In genomic region chr7:25248846-25249313, GRCm38 (mm10) we compare ENCODE assay signal across 8 mouse cellular contexts. TPM values are rescaled to one million over a fixed set of nuclear protein-coding genes. Genes with fewer than 3 reads are reported as not detected.
DNase-seq lines count a peak whose midpoint lies in the region; ATAC-seq lines count a peak whose summit lies in the region.

No protein-coding gene starts in this region.

- H3K9ac ChIP-seq in hindbrain, embryonic 15.5 days, result peak overlapping the region; percentile 62

- peak overlapping the region; percentile 78 for H3K4me3 ChIP-seq in hindbrain, embryonic 15.5 days

- DNase-seq in adrenal gland, postnatal 14 days, result peak; percentile 56
- no peak for DNase-seq in adrenal gland, postnatal 4 days (ENCODE audit: low spot score in 2 of 2)
- DNase-seq in right cerebral cortex, postnatal 25 days, result peak; percentile 49
- no peak for DNase-seq in right cerebral cortex, postnatal 36 days (ENCODE audit: low spot score in 2 of 2)
- no peak for DNase-seq in thymus, postnatal 25 days

- H3K36me3 ChIP-seq in hindbrain, embryonic 15.5 days, result no peaks in the 10 kb centered on the region

- peaks cover 59% of the 10 kb centered on the region for H3K4me1 ChIP-seq in hindbrain, embryonic 15.5 days (replicated peaks)

- peak overlapping the region; percentile 84 for H3K27ac ChIP-seq in hindbrain, embryonic 15.5 days (replicated peaks)

- H3K4me2 ChIP-seq in hindbrain, embryonic 15.5 days, result peak overlapping the region; percentile 99

- H3K9me3 ChIP-seq in hindbrain, embryonic 15.5 days, result no peaks in the 10 kb centered on the region

- ATAC-seq in hindbrain, embryonic 15.5 days (ENCODE audit: low FRiP score, low read depth), result no peak; the same call in 1 of the 2 replicates
- ATAC-seq in megakaryocyte-erythroid progenitor cell, adult 5-6 weeks (replicated peaks; ENCODE audit: low FRiP score, low TSS enrichment, poor library complexity, severe bottlenecking), result peak; percentile 28; the same call in 1 of the 2 replicates
- ATAC-seq in monocyte, adult 5-6 weeks (replicated peaks; ENCODE audit: insufficient number of reproducible peaks, low FRiP score, low TSS enrichment, poor library complexity, severe bottlenecking), result no peak

- H3K27me3 ChIP-seq in hindbrain, embryonic 15.5 days, result no peaks in the 10 kb centered on the region

- WGBS in hindbrain, embryonic 15.5 days, result under 1% methylated on average over 25 of the region's 25 CpGs

RNA-seq across cellular contexts. Expression of gene Erf, which starts 1.7 kb away (rescaled TPM):
- total RNA-seq in adrenal gland, postnatal 14 days (2021), result 29.7 and 34.4 TPM in 2 replicates
- total RNA-seq in adrenal gland, postnatal 4 days (2021), result 10 to 100 TPM; 47.5 to 50.4 TPM
- polyA plus RNA-seq in hindbrain, embryonic 15.5 days (2015; fragmentation: Nextera tagmentation; extraction: Ambion mirVana), result 3.4 and 4.4 TPM in 2 replicates
- total RNA-seq in megakaryocyte-erythroid progenitor cell, adult 5-6 weeks (2014; fragmentation: Nextera tagmentation), result 8.7 and 18.9 TPM in 2 replicates
- 6.2 and 8.6 TPM in 2 replicates for total RNA-seq in megakaryocyte-erythroid progenitor cell, adult 5-6 weeks (2017)
- total RNA-seq in monocyte, adult 5-6 weeks (2017), result 3.7 to 8.1 TPM (median 7.3 TPM) in 3 replicates

RNA-seq across cellular contexts. Expression of gene Gsk3a, which starts 11.2 kb away (rescaled TPM):
- total RNA-seq in adrenal gland, postnatal 14 days (2021), result 96.8 and 104 TPM in 2 replicates
- 10 to 100 TPM; 84.8 to 89.3 TPM for total RNA-seq in adrenal gland, postnatal 4 days (2021)
- polyA plus RNA-seq in hindbrain, embryonic 15.5 days (2015; fragmentation: Nextera tagmentation; extraction: Ambion mirVana), result 19.2 and 19.7 TPM in 2 replicates
- total RNA-seq in megakaryocyte-erythroid progenitor cell, adult 5-6 weeks (2014; fragmentation: Nextera tagmentation), result 97.9 and 123 TPM in 2 replicates
- 49.1 and 74.7 TPM in 2 replicates for total RNA-seq in megakaryocyte-erythroid progenitor cell, adult 5-6 weeks (2017)
- total RNA-seq in monocyte, adult 5-6 weeks (2017), result 42.8 to 71.0 TPM (median 43.0 TPM) in 3 replicates

RNA-seq across cellular contexts. Expression of gene Cic, which starts 18.6 kb away (rescaled TPM):
- 115 and 127 TPM in 2 replicates for total RNA-seq in adrenal gland, postnatal 14 days (2021)
- total RNA-seq in adrenal gland, postnatal 4 days (2021), result 100 to 1,000 TPM; 162 to 174 TPM
- polyA plus RNA-seq in hindbrain, embryonic 15.5 days (2015; fragmentation: Nextera tagmentation; extraction: Ambion mirVana), result 32.5 and 38.5 TPM in 2 replicates
- total RNA-seq in megakaryocyte-erythroid progenitor cell, adult 5-6 weeks (2014; fragmentation: Nextera tagmentation), result 125 and 134 TPM in 2 replicates
- total RNA-seq in megakaryocyte-erythroid progenitor cell, adult 5-6 weeks (2017), result 20.5 and 40.0 TPM in 2 replicates
- total RNA-seq in monocyte, adult 5-6 weeks (2017), result 55.5 to 68.5 TPM (median 65.9 TPM) in 3 replicates

RNA-seq across cellular contexts. Expression of gene Zfp526, which starts 27.7 kb away (rescaled TPM):
- 9.0 and 11.6 TPM in 2 replicates for total RNA-seq in adrenal gland, postnatal 14 days (2021)
- 10 to 100 TPM; 15.9 to 16.3 TPM for total RNA-seq in adrenal gland, postnatal 4 days (2021)
- 1.6 and 2.1 TPM in 2 replicates for polyA plus RNA-seq in hindbrain, embryonic 15.5 days (2015; fragmentation: Nextera tagmentation; extraction: Ambion mirVana)
- 18.8 and 20.3 TPM in 2 replicates for total RNA-seq in megakaryocyte-erythroid progenitor cell, adult 5-6 weeks (2014; fragmentation: Nextera tagmentation)
- 10.1 and 12.5 TPM in 2 replicates for total RNA-seq in megakaryocyte-erythroid progenitor cell, adult 5-6 weeks (2017)
- 2.4 to 9.8 TPM (median 2.6 TPM) in 3 replicates for total RNA-seq in monocyte, adult 5-6 weeks (2017)

RNA-seq across cellular contexts. Expression of gene Dedd2, which starts 28.5 kb away (rescaled TPM):
- total RNA-seq in adrenal gland, postnatal 14 days (2021), result 17.4 and 17.9 TPM in 2 replicates
- total RNA-seq in adrenal gland, postnatal 4 days (2021), result 10 to 100 TPM; 15.6 to 16.4 TPM
- 16.5 and 17.3 TPM in 2 replicates for polyA plus RNA-seq in hindbrain, embryonic 15.5 days (2015; fragmentation: Nextera tagmentation; extraction: Ambion mirVana)
- 16.0 and 24.9 TPM in 2 replicates for total RNA-seq in megakaryocyte-erythroid progenitor cell, adult 5-6 weeks (2014; fragmentation: Nextera tagmentation)
- total RNA-seq in megakaryocyte-erythroid progenitor cell, adult 5-6 weeks (2017), result 13.5 and 15.2 TPM in 2 replicates
- 75.0 to 94.7 TPM (median 76.7 TPM) in 3 replicates for total RNA-seq in monocyte, adult 5-6 weeks (2017)

Comparison
In these comparisons a context has a peak if more than half of its experiments do, and no peak if none do; other contexts are left out.
1. DNase-seq: peak in adrenal gland, postnatal 14 days (single experiment) and right cerebral cortex, postnatal 25 days (single experiment); none in adrenal gland, postnatal 4 days (0 of 2), right cerebral cortex, postnatal 36 days (0 of 2) and thymus, postnatal 25 days (single experiment).